Mouse (Mus musculus) monocyte, adult 2 months (primary cell): ENCODE data around the gene Prkcg.
A peak's percentile ranks its signal among the peaks of the same experiment; 100 is the strongest.

ENCODE experiments used
- DNase-seq, 2 experiments: peaks; one replicate each; pipeline ENCODE4 v3.0.0; 2022; ENCODE audit warnings: low spot score in 2 of 2, low read depth in 1 of 2

Gene Prkcg

DNA sequence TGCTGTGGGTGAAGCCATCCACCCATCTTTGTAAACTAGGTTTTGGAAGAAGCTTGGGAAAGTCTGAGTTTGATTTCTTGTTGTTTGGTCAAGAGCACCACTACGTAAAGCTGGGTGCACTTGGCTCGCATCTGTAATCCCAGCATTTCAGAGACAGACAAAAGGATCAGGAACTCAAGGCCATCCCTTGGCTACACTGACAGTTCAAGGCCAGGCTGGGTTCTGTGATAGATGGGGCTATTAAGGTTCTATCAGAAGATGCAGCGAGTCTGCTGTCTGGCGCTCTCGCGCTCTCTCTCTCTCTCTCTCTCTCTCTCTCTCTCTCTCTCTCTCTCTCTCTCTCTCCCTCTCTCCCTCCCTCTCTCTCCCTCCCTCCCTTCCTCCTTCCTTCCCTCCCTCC is 65.9 kb downstream of the Prkcg start:
- DNase-seq: no peak

DNA sequence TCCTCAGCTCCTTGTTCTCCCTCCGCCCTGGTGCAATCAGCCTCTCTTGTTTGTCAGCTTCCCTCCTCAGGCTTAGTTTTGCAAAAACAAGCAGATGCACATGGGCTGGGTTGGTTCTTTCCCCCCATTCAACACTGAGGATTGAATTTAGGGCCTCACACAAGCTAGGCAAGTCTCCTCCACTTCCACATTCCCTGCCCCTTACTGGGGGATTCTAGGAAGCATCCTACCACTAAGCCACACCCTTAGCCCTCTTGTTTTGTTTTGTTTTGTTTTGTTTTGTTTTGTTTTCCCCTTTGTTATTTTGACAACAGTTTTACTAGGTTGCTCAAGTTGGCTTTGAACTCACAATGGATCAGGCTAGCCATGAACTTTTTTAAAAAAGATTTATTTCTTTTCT is 71.7 kb downstream of the Prkcg start:
- no peak for DNase-seq

DNA sequence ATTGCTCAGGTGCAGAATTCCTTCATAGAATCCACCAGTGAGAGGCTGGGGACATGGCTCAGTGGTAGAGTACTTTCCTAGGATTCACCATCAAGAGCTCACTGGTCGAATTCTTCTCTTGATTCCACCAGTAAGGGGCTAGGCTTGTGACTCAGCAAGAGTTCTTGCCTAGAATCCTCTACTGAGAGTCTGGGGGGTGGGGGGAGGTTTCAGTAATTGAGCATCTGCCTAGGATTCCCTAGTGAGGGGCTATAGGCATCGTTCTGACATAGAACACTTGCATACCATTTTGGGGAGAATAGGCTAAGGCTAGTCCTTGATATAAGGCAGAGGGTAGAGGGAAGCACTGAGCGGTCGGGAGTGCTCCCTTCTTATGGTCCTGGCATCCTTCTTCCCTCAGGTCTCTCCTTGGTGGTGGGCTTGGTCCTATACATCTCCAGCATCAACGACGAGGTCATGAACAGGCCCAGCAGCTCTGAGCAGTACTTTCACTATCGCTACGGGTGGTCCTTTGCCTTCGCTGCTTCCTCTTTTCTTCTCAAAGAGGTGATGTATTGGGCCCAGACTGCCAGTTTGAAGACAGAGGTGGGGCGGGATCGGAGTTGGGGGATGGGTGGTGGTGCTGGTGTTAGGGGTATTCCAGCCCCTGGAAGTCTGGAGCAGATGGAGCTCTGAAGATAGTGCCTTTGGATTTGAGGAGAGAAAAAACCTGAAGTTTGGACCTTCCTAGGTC is 76.7 kb downstream of the Prkcg start:
- no peak for DNase-seq

DNA sequence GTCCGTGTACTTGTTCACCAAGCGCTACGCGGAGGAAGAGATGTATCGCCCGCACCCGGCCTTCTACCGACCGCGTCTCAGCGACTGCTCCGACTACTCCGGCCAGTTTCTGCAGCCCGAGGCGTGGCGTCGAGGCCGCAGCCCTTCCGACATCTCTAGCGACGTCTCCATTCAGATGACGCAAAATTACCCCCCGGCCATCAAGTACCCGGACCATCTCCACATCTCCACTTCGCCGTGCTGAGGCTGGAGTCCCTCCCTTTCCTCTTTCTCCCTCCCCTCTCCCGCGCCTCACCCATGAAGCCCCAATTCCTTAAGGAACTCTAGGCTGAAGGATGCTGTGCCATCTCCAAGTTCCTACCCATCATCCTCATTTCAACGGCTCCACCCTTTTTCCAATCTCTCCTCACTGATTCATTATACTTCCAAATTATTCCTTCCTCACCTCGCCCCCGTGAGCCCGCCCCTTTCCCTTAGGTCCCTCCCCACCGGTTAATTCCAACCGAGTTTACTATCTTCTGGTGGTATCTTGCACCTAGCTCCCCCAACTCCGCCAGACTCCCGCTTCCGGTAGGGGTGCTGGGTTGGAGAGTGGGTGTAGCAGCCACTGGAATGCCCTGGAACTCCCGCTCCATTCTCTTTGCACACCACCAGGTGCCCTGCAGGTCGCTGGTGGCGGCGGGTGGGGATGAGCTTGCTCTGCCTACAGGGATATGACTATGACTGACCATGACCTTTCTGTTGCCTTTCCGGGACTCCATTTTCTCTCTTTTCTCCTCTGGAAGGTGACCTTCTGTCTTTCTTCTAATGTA is 77.9 kb downstream of the Prkcg start:
- DNase-seq: no peak

DNA sequence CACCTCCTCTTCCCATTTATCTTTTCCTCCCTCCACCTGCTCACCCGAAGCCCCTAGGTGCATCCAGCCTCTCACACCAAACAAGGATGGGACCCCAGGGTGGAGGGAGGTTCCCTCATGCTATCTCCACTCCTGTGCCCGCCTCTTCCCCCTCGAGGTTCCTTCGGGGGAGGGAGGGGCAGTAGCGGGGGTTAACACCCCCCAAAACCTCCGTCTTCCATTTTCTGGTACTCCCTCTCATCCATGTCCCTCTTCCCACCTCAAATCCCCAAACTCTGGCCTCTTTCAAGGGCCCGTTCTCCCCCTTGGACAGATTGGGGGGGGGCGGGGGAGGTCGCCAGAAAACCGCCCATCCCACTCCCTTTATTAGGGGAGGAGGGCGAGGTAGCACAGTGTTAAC is 78.6 kb downstream of the Prkcg start:
- DNase-seq: no peak

DNA sequence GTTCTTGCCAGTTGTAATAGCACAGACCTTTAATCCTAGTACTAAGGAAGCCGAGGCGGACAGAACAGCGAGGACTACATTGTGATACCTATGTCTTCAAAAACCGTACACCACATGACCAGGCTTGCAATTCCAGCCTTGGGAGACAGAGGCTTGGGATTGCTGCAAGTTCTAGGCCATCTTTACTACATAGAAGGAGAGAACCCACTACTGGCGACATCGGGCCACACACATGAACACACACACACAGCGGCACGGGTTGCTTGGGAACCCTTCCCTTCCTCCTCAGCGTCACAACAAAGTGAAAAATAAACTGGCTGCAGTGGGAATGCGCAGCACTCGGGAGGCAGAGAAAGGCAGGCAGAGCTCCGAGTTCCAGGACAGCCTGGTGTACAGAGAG is 79.3 kb downstream of the Prkcg start:
- DNase-seq: no peak

DNA sequence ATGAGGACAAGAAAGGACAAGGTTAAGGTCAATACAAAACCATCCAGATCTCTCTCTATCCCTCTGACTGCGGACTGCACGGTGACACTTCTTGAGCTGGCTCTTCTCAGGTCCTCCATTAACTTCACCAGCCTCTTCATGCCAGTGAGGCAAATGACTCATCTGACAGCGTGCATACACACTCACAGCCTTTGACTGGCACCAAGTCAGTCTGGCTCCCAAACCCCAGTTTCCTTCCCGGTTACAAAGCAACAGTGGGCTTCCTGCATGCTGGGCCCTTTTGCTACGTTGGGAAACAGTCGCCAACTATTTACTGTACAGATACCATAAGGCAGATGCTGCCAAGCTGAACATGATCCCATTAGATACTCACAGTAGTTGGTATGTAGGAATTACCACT is 80.2 kb downstream of the Prkcg start:
- no peak for DNase-seq

DNA sequence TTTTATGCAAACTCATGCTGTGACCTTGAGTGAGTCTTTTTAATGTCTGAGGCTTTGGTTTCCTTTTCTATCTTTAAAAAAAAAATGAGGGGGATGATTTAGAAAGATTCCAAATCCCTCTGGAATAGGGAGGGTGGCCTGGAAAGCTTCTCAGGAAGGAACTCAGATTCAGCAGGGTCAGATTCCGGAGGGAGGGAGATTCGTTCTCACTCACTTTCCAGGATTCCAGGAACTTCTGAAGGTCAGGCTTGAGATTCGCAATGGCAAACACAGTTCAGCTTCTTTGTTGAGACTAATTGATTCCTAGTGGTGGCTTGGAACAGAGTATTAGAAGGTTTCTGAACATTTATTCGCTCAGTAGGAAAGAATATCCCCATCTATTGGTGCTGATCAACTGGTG is 81.4 kb downstream of the Prkcg start:
- DNase-seq: no peak

DNA sequence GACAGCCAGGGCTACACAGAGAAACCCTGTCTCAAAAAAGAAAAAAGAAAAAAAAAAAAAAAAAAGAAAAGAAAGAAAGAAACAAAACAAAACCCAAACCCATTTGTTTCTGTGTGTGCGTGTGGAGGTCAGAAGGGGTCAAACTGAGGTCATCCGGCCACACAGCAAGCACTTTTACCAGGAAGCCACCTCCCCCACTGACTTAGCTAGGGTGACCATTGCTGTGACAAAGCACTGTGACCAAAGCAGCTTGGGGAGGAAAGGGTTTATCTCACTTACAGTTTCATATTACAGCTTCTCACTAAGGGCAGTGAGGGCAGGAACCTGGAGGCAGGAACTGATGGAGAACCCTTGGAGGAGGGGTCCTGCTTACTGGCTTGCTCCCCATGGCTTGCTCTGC is 83.4 kb downstream of the Prkcg start:
- DNase-seq: no peak

- DNase-seq: no peak
Observed at GRCm38 (mm10) chr7:3373754-3374153, 84.8 kb downstream of the Prkcg start.

GRCm38 (mm10) chr7:3376831-3377230 is 87.9 kb downstream of the Prkcg start:
- DNase-seq: peak in 1 of 2 experiments; percentile 23
